Mouse (Mus musculus) limb, embryonic 14.5 days (tissue): Measurements from ENCODE around the gene Sstr3. TPM values are rescaled to one million over a fixed set of nuclear protein-coding genes. Genes with fewer than 3 reads are reported as not detected.

Experiments
- ATAC-seq: fragments of 200-750 bp; cut with Nextera tagmentation; 2 replicates; pipeline ENCODE4 v1.8.0; 2017; ENCODE audit warnings: low read depth, moderate number of reproducible peaks, moderate TSS enrichment; ENCODE audit not compliant: low FRiP score
- DNase-seq: peaks from one replicate; pipeline ENCODE4 v3.0.0-alpha.2; 2015; ENCODE audit warnings: low spot score
- H3K27ac ChIP-seq: fragments of 300-500 bp; sonication (generic); replicated peaks from 2 replicates; pipeline ENCODE4 v1.5.1; 2014; ENCODE audit warnings: low read depth, mild to moderate bottlenecking, low read length, moderate library complexity, mixed read lengths
- H3K27me3 ChIP-seq: fragments of 300-500 bp; sonication (generic); 2 replicates; pipeline ENCODE4 v1.6.1; 2014; ENCODE audit warnings: low read length, mixed read lengths; ENCODE audit not compliant: control insufficient read depth, insufficient read depth
- H3K36me3 ChIP-seq: fragments of 300-500 bp; sonication (generic); 2 replicates; pipeline ENCODE4 v1.6.1; 2014; ENCODE audit warnings: mild to moderate bottlenecking, low read length, moderate library complexity, mixed read lengths; ENCODE audit not compliant: control insufficient read depth, insufficient read depth
- H3K4me1 ChIP-seq: fragments of 300-500 bp; sonication (generic); 2 replicates; pipeline ENCODE4 v1.6.1; 2014; ENCODE audit warnings: antibody characterized with exemption, low read length, mixed read lengths; ENCODE audit not compliant: control insufficient read depth, insufficient read depth
- H3K4me2 ChIP-seq: fragments of 300-500 bp; sonication (generic); replicated peaks from 2 replicates; pipeline ENCODE4 v1.6.1; 2014; ENCODE audit warnings: low read depth, mild to moderate bottlenecking, low read length, moderate library complexity; ENCODE audit not compliant: severe bottlenecking
- H3K4me3 ChIP-seq: fragments of 300-500 bp; sonication (generic); replicated peaks from 2 replicates; pipeline ENCODE4 v1.5.1; 2014; ENCODE audit warnings: low read length
- H3K9ac ChIP-seq: fragments of 300-500 bp; sonication (generic); 2 replicates; pipeline ENCODE4 v1.6.1; 2014; ENCODE audit warnings: mild to moderate bottlenecking, low read depth, low read length, moderate library complexity; ENCODE audit not compliant: severe bottlenecking
- H3K9me3 ChIP-seq: fragments of 300-500 bp; sonication (generic); 2 replicates; pipeline ENCODE4 v1.6.1; 2016; ENCODE audit warnings: low read length; ENCODE audit not compliant: control insufficient read depth
- POLR2A ChIP-seq: fragments of 200-500 bp; IDR thresholded peaks from 2 replicates; pipeline ENCODE4 v1.8.0; 2012; ENCODE audit warnings: inconsistent platforms, mild to moderate bottlenecking, moderate library complexity, borderline replicate concordance; ENCODE audit not compliant: insufficient read depth, insufficient read length; ENCODE audit errors: extremely low read depth
- WGBS: fragments of 180-500 bp; shearing (Covaris S2); extraction: QIAGEN DNeasy Blood & Tissue Kit; methylation state at CpG from one replicate; pipeline ENCODE4 v1.1.7; 2014; 5-methylcytosine and 5-hydroxymethylcytosine counted together
- polyA plus RNA-seq, 2 experiments: library from polyadenylated mRNA; depleted of rRNA in 1 of 2; stranded (reverse) in 1 of 2; unstranded in 1 of 2; fragments of >200 nt; fragmentation: Nextera tagmentation in 1 of 2; extraction: Ambion mirVana in 1 of 2; gene quantifications; 2 replicates each; pipeline versions ENCODE4 v1.2.1 to v1.2.3; 2012 to 2014

The Sstr3 gene
- polyA plus RNA-seq, 2 experiments = 0.05 TPM; not detected in 1

GRCm38 (mm10) chr15:78570170-78570569 is 25.7 kb upstream of the Sstr3 start:
- ATAC-seq = no peak
- WGBS = 92% methylated on average over 5 of the region's 5 CpGs
- Histone ChIP-seq H3K4me2 (no peak overlapping the region), H3K4me3 (no peak overlapping the region), H3K9ac (no peak overlapping the region), H3K27ac (no peak overlapping the region), H3K36me3 (no peaks in the 10 kb centered on the region), H3K27me3 (no peaks in the 10 kb centered on the region), H3K9me3 (no peaks in the 10 kb centered on the region), H3K4me1 (no peaks in the 10 kb centered on the region)
- DNase-seq = no peak
- no peak for TF ChIP-seq POLR2A

DNA sequence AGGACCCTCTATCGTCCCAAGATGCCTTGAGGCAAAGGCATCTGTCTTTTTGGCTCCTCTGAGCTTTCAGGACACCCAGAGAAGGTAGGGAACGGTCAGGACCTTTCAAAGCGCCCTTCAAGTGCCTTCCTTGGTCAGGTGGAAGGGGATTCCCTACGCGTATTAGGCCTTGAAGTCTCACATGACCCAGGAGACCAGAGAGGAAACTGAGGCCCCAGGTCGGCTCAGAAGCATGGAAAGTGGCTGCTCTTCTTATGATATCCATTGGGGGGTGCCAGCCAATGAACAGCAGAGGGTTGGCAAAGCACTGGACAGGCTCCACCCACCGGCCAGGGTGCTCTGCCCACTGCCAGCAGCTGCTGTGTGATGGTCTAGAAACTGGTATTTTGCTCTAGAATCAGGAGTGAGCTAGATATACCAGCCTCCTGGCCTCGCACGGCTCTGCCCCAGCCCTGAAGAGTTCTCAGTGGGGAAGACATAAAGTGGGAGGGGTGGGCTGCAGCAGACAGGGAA is 23.2 kb upstream of the Sstr3 start:
- H3K36me3 ChIP-seq = no peaks in the 10 kb centered on the region
- ATAC-seq (no peak), DNase-seq (no peak)
- H3K4me3 ChIP-seq = no peak overlapping the region
- H3K27me3 ChIP-seq = no peaks in the 10 kb centered on the region
- H3K27ac ChIP-seq = no peak overlapping the region
- no peak overlapping the region for H3K4me2 ChIP-seq
- no peaks in the 10 kb centered on the region for H3K9me3 ChIP-seq
- no peaks in the 10 kb centered on the region for H3K4me1 ChIP-seq
- WGBS = 71% methylated on average over 9 of the region's 9 CpGs
- TF ChIP-seq POLR2A = no peak
- H3K9ac ChIP-seq = no peak overlapping the region

GRCm38 (mm10) chr15:78564764-78565435 is 20.4 kb upstream of the Sstr3 start:
- Histone ChIP-seq H3K36me3 (no peaks in the 10 kb centered on the region), H3K9ac (no peak overlapping the region), H3K4me3 (no peak overlapping the region), H3K27ac (no peak overlapping the region), H3K4me2 (no peak overlapping the region), H3K27me3 (no peaks in the 10 kb centered on the region), H3K9me3 (no peaks in the 10 kb centered on the region), H3K4me1 (no peaks in the 10 kb centered on the region)
- ATAC-seq (no peak), DNase-seq (no peak)
- WGBS = 71% methylated on average over 11 of the region's 11 CpGs
- TF ChIP-seq POLR2A = no peak

- Histone ChIP-seq H3K9ac (no peak overlapping the region), H3K4me2 (no peak overlapping the region), H3K36me3 (no peaks in the 10 kb centered on the region), H3K4me3 (no peak overlapping the region), H3K9me3 (no peaks in the 10 kb centered on the region), H3K4me1 (no peaks in the 10 kb centered on the region), H3K27ac (no peak overlapping the region), H3K27me3 (no peaks in the 10 kb centered on the region)
- DNase-seq (no peak), ATAC-seq (no peak)
- 78% methylated on average over 5 of the region's 5 CpGs for WGBS
- TF ChIP-seq POLR2A = no peak
Measured at GRCm38 (mm10) chr15:78563937-78564336, 19.5 kb upstream of the Sstr3 start.

GRCm38 (mm10) chr15:78563344-78563743 is 18.9 kb upstream of the Sstr3 start:
- Histone ChIP-seq H3K9me3 (no peaks in the 10 kb centered on the region), H3K4me3 (no peak overlapping the region), H3K4me2 (no peak overlapping the region), H3K9ac (no peak overlapping the region), H3K36me3 (no peaks in the 10 kb centered on the region), H3K27me3 (no peaks in the 10 kb centered on the region), H3K27ac (no peak overlapping the region), H3K4me1 (no peaks in the 10 kb centered on the region)
- WGBS = 98% methylated on average over 3 of the region's 3 CpGs
- no peak for TF ChIP-seq POLR2A
- no peak for DNase-seq
- ATAC-seq = no peak
